Mouse (Mus musculus) G1E-ER4 (cell line): ENCODE results near the gene Ss18l1. TPM values are rescaled to one million over a fixed set of nuclear protein-coding genes. Genes with fewer than 3 reads are reported as not detected.

ENCODE experiments used
- GATA1 ChIP-seq: IDR thresholded peaks from one replicate; pipeline ENCODE4 v1.8.0; 2012; ENCODE audit warnings: low read length, inconsistent platforms
- polyA plus RNA-seq: library from polyadenylated mRNA; stranded (reverse); fragments of >175 nt; gene quantifications from 2 replicates; pipeline ENCODE4 v1.2.3, GENCODE M21; 2012

The Ss18l1 gene
- polyA plus RNA-seq, 1 experiment, result 3.4 TPM

- no peak for TF ChIP-seq GATA1
Measured at GRCm38 (mm10) chr2:180069770-180070480, 27.6 kb downstream of the Ss18l1 start.

GRCm38 (mm10) chr2:180070481-180071453 lies 28.5 kb downstream of the Ss18l1 start, which contains the start of gene Mtg2:
TSS of gene Mtg2 (plus strand) at chr2:180070588.
- no peak for TF ChIP-seq GATA1

GRCm38 (mm10) chr2:180071671-180072070 lies 29.4 kb downstream of the Ss18l1 start:
- TF ChIP-seq GATA1, result no peak

- TF ChIP-seq GATA1, result no peak
Measured at GRCm38 (mm10) chr2:180072886-180073285, 30.6 kb downstream of the Ss18l1 start.

- no peak for TF ChIP-seq GATA1
Measured at GRCm38 (mm10) chr2:180077622-180078021, 35.3 kb downstream of the Ss18l1 start.

GRCm38 (mm10) chr2:180080680-180081079 lies 38.4 kb downstream of the Ss18l1 start:
- TF ChIP-seq GATA1, result no peak

- TF ChIP-seq GATA1, result no peak
Measured at GRCm38 (mm10) chr2:180083063-180083462, 40.8 kb downstream of the Ss18l1 start.

GRCm38 (mm10) chr2:180084565-180084964 lies 42.3 kb downstream of the Ss18l1 start:
- TF ChIP-seq GATA1, result no peak

- TF ChIP-seq GATA1, result no peak
Measured at GRCm38 (mm10) chr2:180085926-180086636, 43.8 kb downstream of the Ss18l1 start.

GRCm38 (mm10) chr2:180086637-180087027 lies 44.3 kb downstream of the Ss18l1 start:
- TF ChIP-seq GATA1, result no peak

- no peak for TF ChIP-seq GATA1
Measured at GRCm38 (mm10) chr2:180087472-180087871, 45.2 kb downstream of the Ss18l1 start.

- no peak for TF ChIP-seq GATA1
Measured at GRCm38 (mm10) chr2:180090285-180090684, 48.0 kb downstream of the Ss18l1 start.

- TF ChIP-seq GATA1, result no peak
Measured at GRCm38 (mm10) chr2:180095711-180096110, 53.4 kb downstream of the Ss18l1 start.

GRCm38 (mm10) chr2:180097585-180097984 lies 55.3 kb downstream of the Ss18l1 start:
- no peak for TF ChIP-seq GATA1

- no peak for TF ChIP-seq GATA1
Measured at GRCm38 (mm10) chr2:180098167-180098566, 55.9 kb downstream of the Ss18l1 start.

- no peak for TF ChIP-seq GATA1
Measured at GRCm38 (mm10) chr2:180099529-180099928, 57.2 kb downstream of the Ss18l1 start.
